Mouse (Mus musculus) kidney, adult 2 months (tissue): Measurements from ENCODE around the gene Mdn1. TPM values are rescaled to one million over a fixed set of nuclear protein-coding genes. Genes with fewer than 3 reads are reported as not detected.

Experiments used
- DNase-seq: peaks from one replicate; pipeline ENCODE4 v3.0.0; 2021
- H3K27ac ChIP-seq: fragments of 200-500 bp; 2 replicates; pipeline ENCODE4 v1.5.1; 2012; ENCODE audit warnings: low read depth, low read length, control low read depth, inconsistent platforms; ENCODE audit not compliant: insufficient read depth
- H3K27me3 ChIP-seq: fragments of 200-500 bp; replicated peaks from 2 replicates; pipeline ENCODE4 v1.6.1; 2012; ENCODE audit warnings: mild to moderate bottlenecking, moderate library complexity, low read length, inconsistent platforms; ENCODE audit not compliant: control insufficient read depth, insufficient read depth
- H3K36me3 ChIP-seq: fragments of 200-500 bp; 2 replicates; pipeline ENCODE4 v1.6.1; 2012; ENCODE audit warnings: mild to moderate bottlenecking, moderate library complexity, low read length, inconsistent platforms; ENCODE audit not compliant: control insufficient read depth, insufficient read depth
- H3K4me1 ChIP-seq: fragments of 200-500 bp; 2 replicates; pipeline ENCODE4 v1.6.1; 2011; ENCODE audit warnings: low read length; ENCODE audit not compliant: control insufficient read depth, insufficient read depth
- H3K4me3 ChIP-seq: fragments of 200-500 bp; 2 replicates; pipeline ENCODE4 v1.5.1; 2011; ENCODE audit warnings: mild to moderate bottlenecking, low read depth, low read length, control low read depth; ENCODE audit not compliant: insufficient read depth
- CTCF ChIP-seq: fragments of 200-500 bp; conservative IDR thresholded peaks from 2 replicates; pipeline ENCODE4 v1.5.1; 2011; ENCODE audit warnings: low read depth, mild to moderate bottlenecking, control low read depth, low read length, moderate library complexity, mixed read lengths; ENCODE audit not compliant: insufficient read depth, insufficient read length
- POLR2A ChIP-seq: fragments of 200-500 bp; IDR thresholded peaks from one replicate; pipeline ENCODE4 v1.6.1; 2011; ENCODE audit warnings: low read depth, low read length, control low read depth
- WGBS: fragments of 180-500 bp; shearing (Covaris S2); methylation state at CpG from one replicate; pipeline ENCODE4 v1.1.7; 2018; 5-methylcytosine and 5-hydroxymethylcytosine counted together
- polyA plus RNA-seq: library from polyadenylated mRNA; depleted of rRNA; stranded (reverse); fragments of >200 nt; gene quantifications from 2 replicates; pipeline ENCODE4 v1.2.3, GENCODE M21; 2012; rRNA removed

Gene Mdn1
- polyA plus RNA-seq = 5.8 and 6.5 TPM in 2 replicates

DNA sequence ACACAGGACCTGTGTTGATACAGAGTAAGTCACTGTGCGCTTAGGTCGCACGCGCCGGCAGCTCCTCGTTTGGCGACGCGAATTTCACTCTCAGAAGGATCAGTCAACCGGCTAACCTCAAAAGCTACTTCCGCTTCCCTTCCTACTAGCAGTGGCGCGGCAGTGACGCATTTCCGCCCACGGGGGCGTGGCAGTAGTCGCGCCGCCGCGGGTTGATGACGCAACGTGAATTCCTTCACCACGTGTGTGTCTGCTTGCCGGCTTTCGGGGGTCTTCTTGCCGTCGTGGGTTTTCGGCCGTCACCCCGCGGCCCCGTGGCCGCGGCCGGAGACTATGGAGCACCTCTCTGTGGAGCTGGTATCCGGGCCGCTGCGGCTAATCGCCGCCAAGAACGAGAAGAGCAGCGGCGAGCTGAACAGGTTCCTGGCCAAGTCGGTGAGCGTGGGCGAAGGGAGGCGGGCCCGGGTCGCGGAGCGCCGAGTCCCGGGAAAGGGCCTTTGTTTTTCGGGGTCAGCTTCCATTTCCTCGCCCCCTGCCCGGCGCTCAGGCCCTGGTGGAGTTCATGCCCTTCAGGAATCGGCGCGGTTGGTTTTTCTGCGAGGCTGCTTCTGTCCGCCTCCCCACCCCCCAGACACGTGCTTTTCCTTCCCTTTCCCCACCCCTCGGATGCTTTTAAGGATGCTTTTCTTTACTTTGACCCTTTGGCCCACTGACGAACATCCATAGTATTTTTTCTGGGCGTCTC, at the start of gene Mdn1:
Mdn1 (plus strand) TSS at position 202 of the 745 bp plus-strand sequence.
- no peaks in the 10 kb centered on the region for H3K27me3 ChIP-seq
- H3K4me1 ChIP-seq = no peaks in the 10 kb centered on the region
- under 1% methylated on average over 68 of the region's 68 CpGs for WGBS
- H3K27ac ChIP-seq = peak within 1 kb of the TSS; percentile 84
- peak; percentile 97 for DNase-seq
- H3K36me3 ChIP-seq = no peaks in the 10 kb centered on the region; the same call in 1 of the 2 replicates
- peak within 1 kb of the TSS; percentile 70 for H3K4me3 ChIP-seq
- TF ChIP-seq POLR2A = peak; percentile 72
- 0 out of 2 replicates have a peak, but pooled peaks have one; percentile 2 for TF ChIP-seq CTCF

DNA sequence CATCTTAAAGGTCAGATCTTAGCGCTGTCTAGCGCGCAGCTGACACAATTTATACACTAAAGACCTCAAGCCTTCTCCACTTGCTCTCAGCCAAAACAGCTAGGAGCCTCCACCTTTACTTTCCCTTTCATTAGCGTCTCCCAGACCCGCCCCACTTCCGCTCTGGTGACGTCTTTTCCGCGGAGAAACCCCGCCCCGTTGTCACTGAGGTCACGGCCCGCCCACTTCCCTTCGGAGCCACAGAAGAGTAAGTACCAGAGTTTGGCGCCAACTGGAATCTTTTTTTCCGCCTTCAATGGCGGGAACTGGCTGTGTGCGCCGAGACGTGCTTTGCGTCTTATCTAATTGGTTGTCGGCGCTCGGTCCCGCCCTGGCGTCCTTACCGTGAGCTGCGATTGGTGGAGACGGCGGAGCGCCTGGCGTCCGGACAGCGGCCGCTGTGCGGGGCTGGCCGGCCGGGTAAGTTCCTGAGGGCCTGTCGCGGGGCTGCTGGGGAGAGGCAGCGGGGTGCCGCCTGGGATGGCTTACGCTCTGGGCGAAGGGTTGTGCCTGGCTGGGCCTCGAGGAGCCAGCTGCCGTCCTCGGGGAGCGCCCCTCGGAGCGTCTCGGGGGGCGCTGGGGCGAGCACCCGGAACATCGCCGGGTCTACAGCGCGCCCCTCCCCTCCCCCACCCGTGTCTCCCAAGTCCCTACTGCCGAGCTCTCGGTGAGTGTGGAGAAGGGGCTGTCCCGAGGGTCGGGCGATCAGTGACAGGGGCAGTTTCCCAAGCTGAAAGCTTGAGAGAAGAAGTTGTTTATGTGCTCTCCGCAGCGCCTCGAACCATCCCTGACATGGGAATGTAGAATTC, 41.7 kb upstream of the Mdn1 start, which contains the start of gene Casp8ap2:
Casp8ap2 (plus strand) TSS at position 418 of the 848 bp plus-strand sequence.
- under 1% methylated on average over 67 of the region's 67 CpGs for WGBS
- TF ChIP-seq CTCF (no peak), POLR2A (no peak)
- no peaks in the 10 kb centered on the region for H3K27me3 ChIP-seq
- peak within 1 kb of the TSS; percentile 63 for H3K27ac ChIP-seq
- no peaks in the 10 kb centered on the region; the same call in 1 of the 2 replicates for H3K4me1 ChIP-seq
- peak; percentile 100 for DNase-seq
- H3K36me3 ChIP-seq = no peaks in the 10 kb centered on the region
- H3K4me3 ChIP-seq = peak within 1 kb of the TSS; percentile 90

DNA sequence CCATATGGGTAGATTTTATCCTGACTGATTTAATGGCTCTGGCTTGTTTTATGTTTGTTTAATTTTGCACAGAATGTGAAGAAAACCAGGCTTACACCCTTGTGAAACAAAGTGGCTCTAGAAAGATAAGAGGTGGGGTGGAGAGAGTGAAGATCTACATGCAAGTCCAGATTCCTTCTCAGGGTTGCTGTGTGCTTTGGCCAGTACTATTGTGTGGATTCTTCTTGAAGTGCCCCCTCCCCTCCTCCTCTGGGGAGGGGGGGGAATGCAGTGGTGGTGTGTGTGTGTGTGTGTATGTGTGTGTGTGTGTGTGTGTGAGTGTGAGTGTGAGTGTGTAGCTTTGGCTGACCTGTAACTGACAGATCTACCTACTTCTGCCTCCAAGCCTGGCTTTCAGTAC, 35.3 kb upstream of the Mdn1 start:
- no peak for TF ChIP-seq POLR2A
- no peak for TF ChIP-seq CTCF
- Histone ChIP-seq H3K27ac (no peak overlapping the region), H3K4me1 (no peaks in the 10 kb centered on the region; the same call in 1 of the 2 replicates), H3K27me3 (no peaks in the 10 kb centered on the region), H3K4me3 (no peak overlapping the region), H3K36me3 (no peaks in the 10 kb centered on the region)
- DNase-seq = no peak

DNA sequence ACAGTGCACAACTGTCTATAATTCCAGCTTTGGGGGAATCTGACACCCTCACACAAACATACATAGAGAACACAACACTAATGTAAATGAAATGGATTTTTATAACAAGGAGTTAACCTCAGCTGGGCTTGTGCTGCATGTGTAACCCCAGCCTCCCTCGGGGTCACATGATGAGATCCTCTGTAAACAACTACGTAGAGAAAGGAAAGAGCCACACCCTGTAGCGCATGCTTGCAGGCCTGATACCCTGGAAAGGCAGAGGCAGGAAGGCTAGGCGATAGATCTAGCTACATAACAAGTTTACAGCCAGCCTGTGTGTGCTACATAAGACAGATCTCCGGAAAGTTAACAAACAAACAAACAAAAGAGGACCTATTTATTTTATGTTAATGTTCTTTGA, 5.2 kb upstream of the Mdn1 start:
- no peaks in the 10 kb centered on the region; the same call in none of the 2 replicates for H3K36me3 ChIP-seq
- no peak for DNase-seq
- H3K4me1 ChIP-seq = no peaks in the 10 kb centered on the region
- no peak overlapping the region for H3K27ac ChIP-seq
- TF ChIP-seq CTCF = no peak
- TF ChIP-seq POLR2A = no peak
- 66% methylated on average over 5 of the region's 5 CpGs for WGBS
- no peak overlapping the region for H3K4me3 ChIP-seq
- H3K27me3 ChIP-seq = no peaks in the 10 kb centered on the region

DNA sequence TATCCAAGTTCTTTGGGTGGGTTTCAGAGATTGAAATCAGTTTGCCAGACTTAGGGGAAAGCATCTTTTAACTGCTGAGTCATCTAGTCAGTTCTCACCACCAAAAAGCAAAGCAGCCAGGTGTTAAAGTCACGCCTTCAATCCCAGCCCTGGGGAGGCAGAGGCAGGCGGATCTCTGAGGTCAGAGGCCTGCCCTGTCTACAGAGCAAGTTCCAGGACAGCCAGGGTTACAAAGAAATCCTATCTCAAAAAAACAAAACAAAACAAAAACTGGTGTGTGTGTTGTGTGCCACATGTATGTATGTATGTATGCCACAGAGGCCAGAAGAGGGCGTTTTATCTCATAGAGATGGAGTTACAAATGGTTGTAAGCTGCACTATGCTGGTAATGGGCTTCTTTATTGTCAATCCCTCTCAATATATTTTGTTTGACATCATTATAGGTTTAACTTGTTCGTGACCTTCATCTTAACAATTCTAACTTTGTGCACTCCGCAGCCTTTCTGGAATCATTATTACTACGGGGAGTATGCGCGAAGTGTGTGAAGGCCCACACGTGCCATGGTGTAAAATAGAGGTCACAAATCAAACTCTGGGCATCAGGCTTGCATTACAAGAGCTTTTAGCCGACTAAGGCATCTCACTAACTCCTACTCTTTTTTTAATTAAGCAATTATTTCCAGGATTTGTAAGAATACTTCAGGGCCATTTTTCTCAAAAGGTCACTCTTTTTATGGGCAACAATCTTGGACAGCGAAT, 594 bp upstream of the Mdn1 start:
- peak overlapping the region; percentile 84 for H3K27ac ChIP-seq
- H3K4me1 ChIP-seq = no peaks in the 10 kb centered on the region
- no peak for TF ChIP-seq CTCF
- no peak for TF ChIP-seq POLR2A
- H3K36me3 ChIP-seq = no peaks in the 10 kb centered on the region; the same call in 1 of the 2 replicates
- WGBS = 51% methylated on average over 11 of the region's 11 CpGs
- no peaks in the 10 kb centered on the region for H3K27me3 ChIP-seq
- H3K4me3 ChIP-seq = peak overlapping the region; percentile 70
- no peak for DNase-seq

DNA sequence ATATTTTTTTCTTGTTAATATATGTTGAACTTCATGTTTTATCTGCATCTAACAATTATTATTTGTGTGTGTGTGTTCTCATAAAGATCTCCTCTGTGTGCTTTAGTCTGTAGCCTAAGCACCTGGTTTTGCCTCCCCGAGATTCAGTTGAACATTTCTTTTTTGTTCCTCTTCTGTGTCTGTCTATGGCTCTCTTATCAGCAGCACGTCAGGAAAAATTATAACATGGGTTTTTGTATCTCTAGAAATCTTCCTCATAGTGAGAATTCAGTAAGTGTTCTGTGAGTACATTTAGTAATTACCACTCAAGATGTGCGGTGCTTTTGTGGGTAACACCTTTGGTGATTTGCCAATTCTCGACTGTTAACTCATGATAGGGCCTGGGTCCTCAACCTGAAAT, 8.9 kb downstream of the Mdn1 start:
- H3K36me3 ChIP-seq = no peaks in the 10 kb centered on the region; the same call in 1 of the 2 replicates
- H3K27ac ChIP-seq = no peak overlapping the region
- H3K4me3 ChIP-seq = no peak overlapping the region
- no peaks in the 10 kb centered on the region for H3K4me1 ChIP-seq
- TF ChIP-seq CTCF (no peak), POLR2A (no peak)
- 88% methylated on average over 4 of the region's 4 CpGs for WGBS
- DNase-seq = no peak
- no peaks in the 10 kb centered on the region for H3K27me3 ChIP-seq
